Mouse (Mus musculus) heart, embryonic 13.5 days (tissue): ENCODE results near the gene Dnajc8. TPM values are rescaled to one million over a fixed set of nuclear protein-coding genes. Genes with fewer than 3 reads are reported as not detected.

Source experiments
- ATAC-seq: fragments of 200-750 bp; cut with Nextera tagmentation; 2 replicates; pipeline ENCODE4 v1.8.0; 2017; ENCODE audit warnings: moderate TSS enrichment; ENCODE audit not compliant: insufficient number of reproducible peaks, low FRiP score, low TSS enrichment; ENCODE audit errors: extremely low read depth
- H3K27ac ChIP-seq: fragments of 300-500 bp; sonication (generic); replicated peaks from 2 replicates; pipeline ENCODE4 v1.5.1; 2015; ENCODE audit warnings: moderate library complexity, mild to moderate bottlenecking, inconsistent platforms
- H3K27me3 ChIP-seq: fragments of 300-500 bp; sonication (generic); replicated peaks from 2 replicates; pipeline ENCODE4 v1.6.1; 2015; ENCODE audit warnings: mild to moderate bottlenecking, inconsistent platforms
- H3K36me3 ChIP-seq: fragments of 300-500 bp; sonication (generic); 2 replicates; pipeline ENCODE4 v1.6.1; 2015; ENCODE audit warnings: mild to moderate bottlenecking, inconsistent platforms
- H3K4me1 ChIP-seq: fragments of 300-500 bp; sonication (generic); 2 replicates; pipeline ENCODE4 v1.6.1; 2015; ENCODE audit warnings: inconsistent platforms
- H3K4me2 ChIP-seq: fragments of 300-500 bp; sonication (generic); 2 replicates; pipeline ENCODE4 v1.6.1; 2015; ENCODE audit warnings: inconsistent platforms, mild to moderate bottlenecking, moderate library complexity
- H3K4me3 ChIP-seq: fragments of 300-500 bp; sonication (generic); 2 replicates; pipeline ENCODE4 v1.5.1; 2015; ENCODE audit warnings: moderate library complexity, mild to moderate bottlenecking, inconsistent platforms
- H3K9ac ChIP-seq: fragments of 300-500 bp; sonication (generic); 2 replicates; pipeline ENCODE4 v1.6.1; 2015; ENCODE audit warnings: inconsistent platforms, mild to moderate bottlenecking, moderate library complexity
- H3K9me3 ChIP-seq: fragments of 300-500 bp; sonication (generic); 2 replicates; pipeline ENCODE4 v1.6.1; 2016; ENCODE audit warnings: inconsistent platforms
- WGBS: fragments of 180-500 bp; shearing (Covaris S2); methylation state at CpG from one replicate; pipeline ENCODE4 v1.1.7; 2015; ENCODE audit warnings: mixed read lengths; 5-methylcytosine and 5-hydroxymethylcytosine counted together
- polyA plus RNA-seq: library from polyadenylated mRNA; unstranded; fragments of >200 nt; fragmentation: Nextera tagmentation; extraction: Ambion mirVana; gene quantifications from 2 replicates; pipeline ENCODE4 v1.2.1, GENCODE M21; 2015

Gene Dnajc8
- polyA plus RNA-seq, 1 experiment from 2014 or later = 103 TPM

GRCm38 (mm10) chr4:132505034-132505738 lies 30.2 kb upstream of the Dnajc8 start:
- 55% methylated on average over 6 of the region's 6 CpGs for WGBS
- H3K9ac ChIP-seq = no peak overlapping the region
- no peaks in the 10 kb centered on the region for H3K9me3 ChIP-seq
- 0 out of 2 replicates have a peak, but pooled peaks cover 6% of the 10 kb centered on the region for H3K36me3 ChIP-seq
- no peaks in the 10 kb centered on the region for H3K27me3 ChIP-seq
- H3K27ac ChIP-seq = no peak overlapping the region
- no peak overlapping the region for H3K4me3 ChIP-seq
- no peak overlapping the region for H3K4me2 ChIP-seq
- no peak for ATAC-seq
- H3K4me1 ChIP-seq = peaks cover 30% of the 10 kb centered on the region

- no peak for ATAC-seq
- H3K4me3 ChIP-seq = no peak overlapping the region
- H3K4me1 ChIP-seq = peaks cover 33% of the 10 kb centered on the region
- WGBS = 58% methylated on average over 10 of the region's 10 CpGs
- H3K9me3 ChIP-seq = no peaks in the 10 kb centered on the region
- 0 out of 2 replicates have a peak, but pooled peaks cover 3% of the 10 kb centered on the region for H3K36me3 ChIP-seq
- H3K4me2 ChIP-seq = no peak overlapping the region
- H3K27ac ChIP-seq = no peak overlapping the region
- no peak overlapping the region for H3K9ac ChIP-seq
- no peaks in the 10 kb centered on the region for H3K27me3 ChIP-seq
Observed at GRCm38 (mm10) chr4:132505800-132506199, 29.6 kb upstream of the Dnajc8 start.

GRCm38 (mm10) chr4:132506250-132506649 lies 29.1 kb upstream of the Dnajc8 start:
- Histone ChIP-seq H3K9ac (no peak overlapping the region), H3K9me3 (no peaks in the 10 kb centered on the region), H3K27me3 (no peaks in the 10 kb centered on the region), H3K27ac (no peak overlapping the region), H3K4me2 (no peak overlapping the region), H3K36me3 (no peaks in the 10 kb centered on the region), H3K4me1 (peaks cover 34% of the 10 kb centered on the region), H3K4me3 (no peak overlapping the region)
- WGBS = 86% methylated on average over 6 of the region's 6 CpGs
- no peak for ATAC-seq

DNA sequence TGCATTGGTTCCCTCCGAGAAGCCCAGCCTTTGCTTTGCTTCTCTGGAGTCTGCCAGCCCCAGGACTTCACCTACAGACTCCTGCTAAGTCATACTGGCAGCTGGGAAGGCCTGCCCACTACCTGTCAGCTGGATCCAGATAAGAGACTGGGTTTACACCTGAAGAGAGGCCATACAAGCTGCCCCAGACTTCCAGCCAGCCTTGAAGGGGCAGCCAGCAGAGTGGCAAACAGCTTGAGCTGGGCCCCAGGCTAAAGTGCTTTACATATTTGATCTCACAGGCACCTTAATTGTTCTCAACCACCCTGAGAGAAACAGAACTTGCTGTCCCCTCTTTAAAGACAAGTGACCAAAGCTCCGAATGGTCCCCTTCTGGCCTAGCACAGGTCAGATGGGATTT lies 28.1 kb upstream of the Dnajc8 start:
- H3K36me3 ChIP-seq = no peaks in the 10 kb centered on the region
- no peaks in the 10 kb centered on the region for H3K9me3 ChIP-seq
- peak overlapping the region; percentile 60 for H3K9ac ChIP-seq
- no peaks in the 10 kb centered on the region for H3K27me3 ChIP-seq
- H3K27ac ChIP-seq = peak overlapping the region; percentile 17; the same call in 1 of the 2 replicates
- WGBS = 40% methylated on average over 2 of the region's 2 CpGs
- ATAC-seq = no peak
- peak overlapping the region; percentile 14; the same call in 1 of the 2 replicates for H3K4me2 ChIP-seq
- H3K4me1 ChIP-seq = peaks cover 34% of the 10 kb centered on the region
- no peak overlapping the region for H3K4me3 ChIP-seq

DNA sequence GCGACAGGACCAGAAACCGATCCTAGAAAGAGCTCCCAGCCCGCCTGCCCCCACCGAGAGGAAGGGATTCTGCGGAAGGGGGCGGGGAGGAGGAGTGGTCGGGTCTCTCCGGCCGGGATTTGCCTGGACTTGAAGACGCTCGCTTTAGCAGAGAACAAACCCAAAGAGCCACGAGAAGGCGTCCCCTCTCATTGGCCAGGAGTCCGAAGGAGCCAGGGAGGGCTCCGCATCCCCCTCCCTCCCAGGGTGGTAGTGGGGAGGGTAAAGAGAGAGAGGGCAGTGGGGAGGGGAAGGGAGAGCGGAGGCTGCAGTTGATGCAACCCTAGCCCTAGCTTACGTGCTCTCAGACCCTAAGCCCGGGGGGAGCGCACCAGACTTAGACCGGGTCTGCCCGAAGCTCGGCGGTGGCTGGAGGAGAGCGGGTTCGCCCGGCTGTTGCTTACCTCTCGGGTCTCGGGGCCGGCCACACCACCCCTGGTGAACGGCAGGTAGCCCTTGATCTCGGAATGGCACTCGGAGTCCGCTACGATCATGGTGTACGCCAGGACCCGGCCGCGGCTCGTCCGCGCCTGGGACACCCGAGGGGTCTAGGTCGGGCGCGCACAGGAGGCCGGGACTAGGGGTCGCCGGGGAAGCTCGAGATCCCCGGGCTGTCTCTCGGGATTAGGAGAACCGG lies 25.6 kb upstream of the Dnajc8 start:
- under 1% methylated on average over 51 of the region's 52 CpGs for WGBS
- Histone ChIP-seq H3K9me3 (no peaks in the 10 kb centered on the region), H3K4me2 (peak overlapping the region; percentile 93), H3K4me3 (peak overlapping the region; percentile 81), H3K27ac (peak overlapping the region; percentile 81), H3K9ac (peak overlapping the region; percentile 90), H3K36me3 (no peaks in the 10 kb centered on the region), H3K4me1 (peaks cover 47% of the 10 kb centered on the region), H3K27me3 (no peaks in the 10 kb centered on the region)
- ATAC-seq = peak; percentile 48

- H3K4me2 ChIP-seq = peak within 1 kb of the TSS; percentile 93
- H3K27me3 ChIP-seq = no peaks in the 10 kb centered on the region
- H3K4me1 ChIP-seq = peaks cover 41% of the 10 kb centered on the region
- peak within 1 kb of the TSS; percentile 81 for H3K27ac ChIP-seq
- H3K4me3 ChIP-seq = peak within 1 kb of the TSS; percentile 81
- H3K36me3 ChIP-seq = no peaks in the 10 kb centered on the region
- peak within 1 kb of the TSS; percentile 90 for H3K9ac ChIP-seq
- no peaks in the 10 kb centered on the region for H3K9me3 ChIP-seq
- ATAC-seq = peak; percentile 92
- WGBS = 0% methylated on average over 32 of the region's 32 CpGs
Observed at GRCm38 (mm10) chr4:132510352-132510798, 25.0 kb upstream of the Dnajc8 start, which contains the start of gene Sesn2. TSS of gene Sesn2 (minus strand) at chr4:132510501.

DNA sequence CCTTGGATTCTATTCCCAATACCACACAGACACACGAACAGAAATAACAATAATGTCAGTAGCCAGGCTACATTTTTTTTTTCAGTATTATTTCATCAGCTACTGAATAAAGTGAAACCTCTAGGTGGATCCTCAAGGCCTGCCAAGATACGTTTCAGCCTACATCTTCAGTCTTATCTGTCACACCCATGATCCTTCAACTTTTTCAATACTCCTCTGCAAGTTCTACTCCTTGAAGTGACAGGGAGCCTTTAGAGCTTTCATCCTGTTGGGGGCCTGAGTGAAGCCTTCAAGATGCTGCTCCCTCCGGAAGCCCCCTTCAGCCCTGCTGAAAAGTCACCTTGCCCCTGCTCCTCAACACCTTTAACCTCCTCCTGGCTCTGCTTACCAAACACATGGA lies 23.3 kb upstream of the Dnajc8 start:
- Histone ChIP-seq H3K27ac (no peak overlapping the region), H3K27me3 (no peaks in the 10 kb centered on the region)
- WGBS = 68% methylated on average over 3 of the region's 3 CpGs

DNA sequence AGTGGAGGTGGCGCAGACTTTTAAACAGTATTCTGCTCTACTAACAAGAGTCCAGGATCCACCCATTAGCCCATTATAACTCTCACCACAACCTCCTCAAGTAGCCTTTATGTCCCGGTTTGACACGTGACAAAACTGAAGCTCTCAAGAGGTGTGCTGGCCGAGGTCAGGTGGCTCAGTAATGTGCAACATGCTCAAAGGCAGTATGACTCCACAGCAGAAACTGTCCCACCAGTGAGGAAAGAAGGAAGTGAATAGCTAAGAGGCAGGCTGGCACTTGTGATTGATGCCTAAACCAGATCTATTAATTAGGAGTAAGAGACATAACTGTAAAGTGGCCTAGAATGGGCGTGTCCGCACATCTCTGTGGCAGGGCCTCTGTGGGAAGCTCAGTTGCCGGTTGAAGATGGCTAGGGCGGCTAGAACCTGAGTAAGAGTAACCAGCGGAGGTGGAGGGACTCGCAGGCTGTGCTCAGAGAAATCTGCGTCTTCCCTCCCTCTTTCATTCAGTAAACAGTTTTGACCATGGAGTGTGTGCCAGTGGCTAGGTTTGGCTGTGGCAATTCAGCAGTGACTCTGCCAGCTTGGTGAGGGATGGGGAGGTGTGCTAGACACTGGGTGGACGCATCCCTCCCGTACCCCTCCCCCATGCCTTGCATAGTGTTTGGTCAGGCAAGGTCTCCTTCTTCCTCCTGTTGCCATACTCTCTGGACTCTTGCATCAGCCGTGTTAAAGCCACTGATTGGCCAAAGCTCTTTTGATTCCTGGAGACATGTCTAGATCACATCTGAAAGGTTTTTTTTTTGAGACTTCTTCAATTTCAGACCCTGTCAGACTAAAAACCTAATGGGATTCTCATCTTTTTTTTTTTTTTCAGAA lies 21.7 kb upstream of the Dnajc8 start:
- ATAC-seq = no peak
- Histone ChIP-seq H3K27me3 (no peaks in the 10 kb centered on the region), H3K9me3 (no peaks in the 10 kb centered on the region), H3K9ac (no peak overlapping the region), H3K36me3 (no peaks in the 10 kb centered on the region), H3K4me3 (no peak overlapping the region), H3K27ac (0 out of 2 replicates have a peak overlapping the region, but pooled peaks have one; percentile 2), H3K4me1 (peaks cover 30% of the 10 kb centered on the region), H3K4me2 (peak overlapping the region; percentile 93; the same call in 1 of the 2 replicates)
- 37% methylated on average over 14 of the region's 14 CpGs for WGBS

More for the DNA sequence above, 23.3 kb upstream of the Dnajc8 start:
- no peak for ATAC-seq
- no peak overlapping the region for H3K4me2 ChIP-seq
- H3K36me3 ChIP-seq = no peaks in the 10 kb centered on the region
- peaks cover 44% of the 10 kb centered on the region for H3K4me1 ChIP-seq
- H3K9me3 ChIP-seq = no peaks in the 10 kb centered on the region
- H3K4me3 ChIP-seq = no peak overlapping the region
- H3K9ac ChIP-seq = no peak overlapping the region

DNA sequence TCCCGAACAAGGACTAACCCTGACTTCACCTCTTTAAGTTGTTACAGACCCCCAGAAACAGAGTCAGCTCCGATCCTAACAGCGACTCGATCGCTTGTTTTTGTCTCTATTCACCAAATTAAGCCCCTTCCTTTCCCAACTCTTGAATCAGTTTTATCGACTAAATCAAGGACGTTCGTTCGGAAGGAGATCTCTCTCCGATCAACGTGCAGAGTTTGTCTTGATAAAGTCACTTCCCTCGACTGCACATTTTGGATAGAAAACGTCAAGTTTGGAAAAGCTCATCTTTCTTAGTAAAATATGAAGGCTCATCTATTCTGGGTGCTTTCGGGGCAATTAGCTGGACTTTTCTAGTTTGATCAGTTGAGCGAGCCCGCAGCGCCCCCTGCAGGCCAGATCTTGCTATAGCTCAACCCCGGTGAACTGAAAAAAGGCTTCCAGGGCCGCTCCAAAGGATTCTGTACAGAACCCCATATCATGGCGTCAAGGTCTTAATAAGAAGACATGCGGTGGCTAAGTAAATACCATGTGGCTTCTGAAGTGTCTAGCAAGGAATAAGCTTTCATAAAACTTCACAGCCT lies 20.7 kb upstream of the Dnajc8 start:
- H3K27me3 ChIP-seq = no peaks in the 10 kb centered on the region
- no peak for ATAC-seq
- H3K4me1 ChIP-seq = peaks cover 24% of the 10 kb centered on the region
- no peaks in the 10 kb centered on the region for H3K36me3 ChIP-seq
- WGBS = 2% methylated on average over 21 of the region's 21 CpGs
- H3K27ac ChIP-seq = peak overlapping the region; percentile 92
- peak overlapping the region; percentile 82 for H3K9ac ChIP-seq
- H3K9me3 ChIP-seq = no peaks in the 10 kb centered on the region
- peak overlapping the region; percentile 62 for H3K4me3 ChIP-seq
- H3K4me2 ChIP-seq = peak overlapping the region; percentile 93

GRCm38 (mm10) chr4:132515369-132516155 lies 19.8 kb upstream of the Dnajc8 start:
- Histone ChIP-seq H3K27me3 (no peaks in the 10 kb centered on the region), H3K9me3 (no peaks in the 10 kb centered on the region), H3K27ac (peak overlapping the region; percentile 92), H3K9ac (peak overlapping the region; percentile 82), H3K4me2 (peak overlapping the region; percentile 93), H3K4me1 (peaks cover 22% of the 10 kb centered on the region), H3K4me3 (peak overlapping the region; percentile 62), H3K36me3 (no peaks in the 10 kb centered on the region)
- ATAC-seq = peak; percentile 95
- 20% methylated on average over 22 of the region's 22 CpGs for WGBS
